Mouse (Mus musculus) liver, postnatal 0 days (tissue): ENCODE data around the gene Mog. TPM values are rescaled to one million over a fixed set of nuclear protein-coding genes. Genes with fewer than 3 reads are reported as not detected.

ENCODE experiments used
- ATAC-seq: fragments of 200-750 bp; cut with Nextera tagmentation; 2 replicates; pipeline ENCODE4 v1.8.0; 2017; ENCODE audit warnings: mild to moderate bottlenecking, moderate library complexity
- DNase-seq: peaks from one replicate; pipeline ENCODE4 v3.0.0-alpha.2; 2016
- H3K27ac ChIP-seq: fragments of 300-500 bp; sonication (generic); 2 replicates; pipeline ENCODE4 v1.5.1; 2014; ENCODE audit warnings: antibody characterized with exemption, moderate library complexity, mild to moderate bottlenecking, low read depth
- H3K27me3 ChIP-seq: fragments of 300-500 bp; sonication (generic); 2 replicates; pipeline ENCODE4 v1.6.1; 2014; ENCODE audit warnings: low read length, control low read depth, mixed read lengths; ENCODE audit not compliant: insufficient read depth
- H3K36me3 ChIP-seq: fragments of 300-500 bp; sonication (generic); replicated peaks from 2 replicates; pipeline ENCODE4 v1.6.1; 2014; ENCODE audit warnings: mild to moderate bottlenecking, control low read depth, low read length, moderate library complexity, mixed read lengths; ENCODE audit not compliant: insufficient read depth
- H3K4me1 ChIP-seq: fragments of 300-500 bp; sonication (generic); 2 replicates; pipeline ENCODE4 v1.6.1; 2014; ENCODE audit warnings: antibody characterized with exemption, mild to moderate bottlenecking, control low read depth; ENCODE audit not compliant: insufficient read depth
- H3K4me2 ChIP-seq: fragments of 300-500 bp; sonication (generic); 2 replicates; pipeline ENCODE4 v1.6.1; 2014; ENCODE audit warnings: low read depth, mild to moderate bottlenecking, low read length, moderate library complexity, mixed read lengths
- H3K4me3 ChIP-seq: fragments of 300-500 bp; sonication (generic); 2 replicates; pipeline ENCODE4 v1.5.1; 2014; ENCODE audit warnings: low read depth, low read length
- H3K9ac ChIP-seq: fragments of 300-500 bp; sonication (generic); replicated peaks from 2 replicates; pipeline ENCODE4 v1.6.1; 2014; ENCODE audit warnings: mild to moderate bottlenecking, moderate library complexity
- H3K9me3 ChIP-seq: fragments of 300-500 bp; sonication (generic); 2 replicates; pipeline ENCODE4 v1.6.1; 2016; ENCODE audit warnings: mild to moderate bottlenecking, control low read depth, low read length, mixed read lengths
- CTCF ChIP-seq: sonication (generic); IDR thresholded peaks from 2 replicates; pipeline ENCODE4 v1.5.1; 2016; ENCODE audit warnings: antibody characterized with exemption, low read depth
- EP300 ChIP-seq: IDR thresholded peaks from 2 replicates; pipeline ENCODE4 v1.6.1; 2016; ENCODE audit warnings: antibody characterized with exemption, low read depth, mild to moderate bottlenecking
- WGBS: fragments of 180-500 bp; shearing (Covaris S2); extraction: QIAGEN DNeasy Blood & Tissue Kit; methylation state at CpG from one replicate; pipeline ENCODE4 v1.1.7; 2014; ENCODE audit not compliant: insufficient replicate concordance; 5-methylcytosine and 5-hydroxymethylcytosine counted together
- polyA plus RNA-seq: library from polyadenylated mRNA; unstranded; fragments of >200 nt; fragmentation: Nextera tagmentation; extraction: Ambion mirVana; gene quantifications from 2 replicates; pipeline ENCODE4 v1.2.1, GENCODE M21; 2015

Mog gene
- polyA plus RNA-seq, 1 experiment from 2014 or later: not detected

GRCm38 (mm10) chr17:37012141-37012540 lies 11.1 kb downstream of the Mog start:
- TF ChIP-seq CTCF: no peak
- no peak for TF ChIP-seq EP300
- Histone ChIP-seq H3K4me1 (no peaks in the 10 kb centered on the region), H3K4me3 (no peak overlapping the region), H3K4me2 (no peak overlapping the region), H3K27ac (no peak overlapping the region), H3K9ac (no peak overlapping the region), H3K9me3 (no peaks in the 10 kb centered on the region), H3K36me3 (no peaks in the 10 kb centered on the region), H3K27me3 (no peaks in the 10 kb centered on the region)
- no peak for ATAC-seq
- 52% methylated on average over 5 of the region's 5 CpGs for WGBS
- no peak for DNase-seq

GRCm38 (mm10) chr17:37011719-37012118 lies 11.5 kb downstream of the Mog start:
- ATAC-seq (no peak), DNase-seq (no peak)

GRCm38 (mm10) chr17:37009460-37010042 lies 13.6 kb downstream of the Mog start:
- Histone ChIP-seq H3K4me2 (no peak overlapping the region), H3K27me3 (no peaks in the 10 kb centered on the region), H3K36me3 (no peaks in the 10 kb centered on the region), H3K9ac (no peak overlapping the region), H3K27ac (no peak overlapping the region), H3K4me3 (no peak overlapping the region), H3K9me3 (no peaks in the 10 kb centered on the region), H3K4me1 (no peaks in the 10 kb centered on the region)
- ATAC-seq (no peak), DNase-seq (no peak)
- TF ChIP-seq EP300 (no peak), CTCF (no peak)
- 62% methylated on average over 17 of the region's 17 CpGs for WGBS

More at GRCm38 (mm10) chr17:37011719-37012118, 11.5 kb downstream of the Mog start:
- no peak for TF ChIP-seq EP300
- no peak for TF ChIP-seq CTCF
- WGBS: 76% methylated on average over 3 of the region's 3 CpGs
- Histone ChIP-seq H3K4me3 (no peak overlapping the region), H3K9me3 (no peaks in the 10 kb centered on the region), H3K4me1 (no peaks in the 10 kb centered on the region), H3K27ac (no peak overlapping the region), H3K4me2 (no peak overlapping the region), H3K27me3 (no peaks in the 10 kb centered on the region), H3K9ac (no peak overlapping the region), H3K36me3 (no peaks in the 10 kb centered on the region)

- Histone ChIP-seq H3K4me1 (no peaks in the 10 kb centered on the region), H3K9ac (no peak overlapping the region), H3K4me3 (no peak overlapping the region), H3K27ac (no peak overlapping the region), H3K27me3 (0 out of 2 replicates have a peak, but pooled peaks cover under 1% of the 10 kb centered on the region), H3K9me3 (no peaks in the 10 kb centered on the region), H3K36me3 (no peaks in the 10 kb centered on the region), H3K4me2 (no peak overlapping the region)
- TF ChIP-seq EP300: no peak
- TF ChIP-seq CTCF: no peak
- no peak for DNase-seq
- ATAC-seq: no peak
- 75% methylated on average over 6 of the region's 6 CpGs for WGBS
These were observed 15.0 kb downstream of the Mog start for GRCm38 (mm10) chr17:37008161-37008560.

GRCm38 (mm10) chr17:37003366-37003765 lies 19.8 kb downstream of the Mog start:
- H3K27ac ChIP-seq: no peak overlapping the region
- H3K9me3 ChIP-seq: no peaks in the 10 kb centered on the region
- DNase-seq (no peak), ATAC-seq (no peak)
- H3K27me3 ChIP-seq: peaks cover 9% of the 10 kb centered on the region
- peaks cover 6% of the 10 kb centered on the region for H3K4me1 ChIP-seq
- no peak overlapping the region for H3K9ac ChIP-seq
- H3K36me3 ChIP-seq: no peaks in the 10 kb centered on the region
- 53% methylated on average over 4 of the region's 4 CpGs for WGBS
- no peak for TF ChIP-seq EP300
- no peak for TF ChIP-seq CTCF
- H3K4me3 ChIP-seq: no peak overlapping the region
- peak overlapping the region; percentile 75 for H3K4me2 ChIP-seq

- no peaks in the 10 kb centered on the region for H3K36me3 ChIP-seq
- H3K9me3 ChIP-seq: no peaks in the 10 kb centered on the region
- peak overlapping the region; percentile 54 for H3K9ac ChIP-seq
- H3K27me3 ChIP-seq: peaks cover 9% of the 10 kb centered on the region
- ATAC-seq: peak; percentile 54
- peak; percentile 32 for DNase-seq
- WGBS: 2% methylated on average over 49 of the region's 49 CpGs
- H3K4me1 ChIP-seq: peaks cover 6% of the 10 kb centered on the region
- H3K27ac ChIP-seq: peak overlapping the region; percentile 51
- H3K4me3 ChIP-seq: peak overlapping the region; percentile 48
- TF ChIP-seq CTCF: no peak
- TF ChIP-seq EP300: no peak
- peak overlapping the region; percentile 75 for H3K4me2 ChIP-seq
These were observed 20.6 kb downstream of the Mog start for GRCm38 (mm10) chr17:37002364-37003330.
